Mouse (Mus musculus): ENCODE measurements around the gene Higd1a. TPM values are rescaled to one million over a fixed set of nuclear protein-coding genes. Genes with fewer than 3 reads are reported as not detected.
A peak's percentile ranks its signal among the peaks of the same experiment; 100 is the strongest.

The Higd1a gene
- polyA plus RNA-seq, 1 experiment from 2014 or later, result 166 TPM

DNA sequence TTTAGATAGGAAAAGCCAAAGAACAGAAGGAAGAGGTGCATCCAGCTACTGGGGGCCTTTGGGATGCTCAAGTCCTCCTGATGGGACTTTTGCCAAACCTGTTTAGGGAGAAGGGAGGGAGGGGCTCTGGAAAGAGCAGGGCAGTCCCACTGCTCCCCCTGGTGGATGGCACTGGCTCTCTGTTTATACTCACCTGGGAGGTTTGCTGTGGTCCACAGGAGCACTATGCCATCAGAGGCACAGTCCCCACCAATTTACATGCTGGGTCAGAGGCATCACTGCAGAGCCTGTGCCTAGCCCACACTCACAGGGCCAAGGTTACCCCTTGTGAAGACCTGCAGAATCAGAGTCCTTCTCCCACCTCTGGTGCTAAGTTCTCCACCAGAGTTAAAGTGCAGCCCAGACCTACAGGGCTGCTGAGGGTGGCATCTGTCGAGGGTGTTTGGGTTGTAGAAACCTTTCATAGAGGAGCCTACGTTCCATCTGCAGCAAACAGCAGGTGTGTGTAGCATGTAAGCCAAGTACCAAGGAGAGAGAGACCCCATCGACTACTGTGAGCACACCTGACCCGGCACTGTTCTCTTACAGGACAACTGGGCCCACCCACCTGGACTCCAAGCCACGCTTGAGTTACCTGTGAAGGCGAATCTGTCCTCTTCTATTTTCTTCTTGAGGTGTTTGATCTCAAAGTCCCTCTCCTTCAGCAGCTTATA, 27.8 kb downstream of the Higd1a start:
- Histone ChIP-seq H3K9me3 (ENCODE audit: control insufficient read depth, low read length) (no peaks in the 10 kb centered on the region), H3K27ac (ENCODE audit: low read length) (no peak overlapping the region), H3K27me3 (ENCODE audit: control insufficient read depth, insufficient read depth, low read depth, low read length) (no peaks in the 10 kb centered on the region), H3K4me3 (ENCODE audit: low read length) (no peak overlapping the region), H3K9ac (ENCODE audit: low read length) (no peak overlapping the region), H3K36me3 (ENCODE audit: control insufficient read depth, insufficient read depth, low read length) (no peaks in the 10 kb centered on the region), H3K4me2 (ENCODE audit: low read depth, low read length) (no peak overlapping the region), H3K4me1 (replicated peaks; ENCODE audit: control insufficient read depth, insufficient read depth, low read length) (no peaks in the 10 kb centered on the region)
- WGBS, result 70% methylated on average over 6 of the region's 6 CpGs
- 0 out of 2 replicates have a peak, but pooled peaks have one; percentile 13 for ATAC-seq (ENCODE audit: low read depth)

DNA sequence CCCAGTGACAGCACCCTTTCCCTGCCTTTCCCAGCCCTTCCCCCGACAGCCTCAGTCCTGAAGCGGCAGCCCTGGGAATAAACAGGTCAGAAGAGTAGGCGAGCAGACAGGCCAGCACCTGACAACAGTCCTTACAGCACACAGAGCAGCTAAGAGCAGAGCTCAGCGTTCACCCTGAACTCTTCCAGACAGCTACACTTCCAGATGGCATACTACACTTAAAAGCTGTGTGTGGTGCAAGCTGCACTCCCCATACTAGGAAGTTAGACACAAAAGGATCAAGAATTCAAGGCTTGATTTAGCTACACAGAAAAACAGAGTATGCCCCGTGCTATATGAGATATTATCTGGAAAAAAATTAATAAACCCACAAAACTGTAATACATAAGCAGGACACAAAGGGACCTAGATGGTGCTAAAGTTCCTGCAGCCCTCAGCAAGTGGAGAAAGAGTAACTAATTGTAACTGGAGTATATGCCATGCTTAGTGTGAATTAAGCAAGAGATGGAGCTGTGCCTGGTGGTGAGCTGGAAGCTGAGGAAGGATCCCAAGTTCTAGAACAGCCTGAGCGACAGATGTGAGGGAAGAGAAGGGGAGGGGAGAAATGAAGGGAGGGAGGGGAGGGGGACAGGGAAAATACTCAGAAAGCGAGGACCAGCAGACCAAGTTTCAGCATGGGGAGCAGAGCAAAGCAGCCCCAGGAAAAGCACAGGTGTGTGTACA, 28.7 kb downstream of the Higd1a start:
- H3K27me3 ChIP-seq (ENCODE audit: control insufficient read depth, insufficient read depth, low read depth, low read length), result no peaks in the 10 kb centered on the region
- no peak overlapping the region for H3K4me3 ChIP-seq (ENCODE audit: low read length)
- whole genome bisulfite sequencing, result 49% methylated on average over 7 of the region's 7 CpGs
- H3K27ac ChIP-seq (ENCODE audit: low read length), result no peak overlapping the region
- no peaks in the 10 kb centered on the region for H3K36me3 ChIP-seq (ENCODE audit: control insufficient read depth, insufficient read depth, low read length)
- ATAC-seq (ENCODE audit: low read depth), result no peak
- H3K4me2 ChIP-seq (ENCODE audit: low read depth, low read length), result no peak overlapping the region
- H3K4me1 ChIP-seq (replicated peaks; ENCODE audit: control insufficient read depth, insufficient read depth, low read length), result no peaks in the 10 kb centered on the region
- H3K9ac ChIP-seq (ENCODE audit: low read length), result no peak overlapping the region
- H3K9me3 ChIP-seq (ENCODE audit: control insufficient read depth, low read length), result no peaks in the 10 kb centered on the region

DNA sequence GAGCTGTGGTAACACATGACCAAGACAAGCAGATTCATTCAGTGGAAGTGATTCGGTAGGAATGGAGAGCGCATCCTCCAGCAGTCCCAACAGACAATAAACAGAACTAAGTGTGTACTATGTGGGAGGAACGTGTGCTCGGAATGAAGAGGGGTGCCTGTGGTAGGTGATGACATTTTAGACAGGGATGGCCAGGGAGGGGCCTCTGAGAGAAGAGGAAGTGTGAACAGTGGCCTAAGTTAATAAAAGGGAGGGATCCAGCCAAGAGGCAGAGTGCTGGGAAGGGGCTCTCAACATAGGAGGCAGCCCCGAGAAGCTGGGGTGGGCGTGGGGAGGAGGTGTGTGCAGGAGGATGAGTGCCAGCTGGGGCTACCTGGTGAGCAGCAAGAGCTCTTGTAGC, 29.8 kb downstream of the Higd1a start:
- Histone ChIP-seq H3K4me1 (replicated peaks; ENCODE audit: control insufficient read depth, insufficient read depth, low read length) (no peaks in the 10 kb centered on the region), H3K27me3 (ENCODE audit: control insufficient read depth, insufficient read depth, low read depth, low read length) (no peaks in the 10 kb centered on the region), H3K9ac (ENCODE audit: low read length) (no peak overlapping the region), H3K4me2 (ENCODE audit: low read depth, low read length) (no peak overlapping the region), H3K27ac (ENCODE audit: low read length) (no peak overlapping the region), H3K4me3 (ENCODE audit: low read length) (no peak overlapping the region), H3K36me3 (ENCODE audit: control insufficient read depth, insufficient read depth, low read length) (no peaks in the 10 kb centered on the region), H3K9me3 (ENCODE audit: control insufficient read depth, low read length) (no peaks in the 10 kb centered on the region)
- 38% methylated on average over 6 of the region's 6 CpGs for WGBS
- ATAC-seq (ENCODE audit: low read depth), result no peak

DNA sequence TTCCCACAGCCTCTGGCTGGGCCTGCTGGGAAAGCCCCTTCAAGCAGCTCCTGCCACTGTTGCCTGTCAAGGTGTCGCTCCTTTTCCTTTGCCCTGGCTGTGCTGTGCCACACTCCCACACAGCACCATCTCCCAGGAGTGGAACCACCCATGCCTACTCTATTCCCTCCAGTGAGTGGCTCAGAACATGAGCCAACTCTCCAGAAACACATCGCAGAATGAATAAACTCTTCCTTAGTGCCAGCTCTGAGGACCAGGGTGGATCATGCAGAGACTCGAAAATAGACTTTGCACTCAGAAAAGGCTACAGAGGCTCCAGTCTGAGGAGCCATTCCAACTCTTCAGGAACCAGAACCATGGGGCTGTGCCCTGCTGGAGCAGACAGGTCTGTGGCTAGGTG, 31.8 kb downstream of the Higd1a start:
- H3K9ac ChIP-seq (ENCODE audit: low read length), result no peak overlapping the region
- H3K27ac ChIP-seq (ENCODE audit: low read length), result no peak overlapping the region
- H3K4me3 ChIP-seq (ENCODE audit: low read length), result no peak overlapping the region
- no peaks in the 10 kb centered on the region for H3K9me3 ChIP-seq (ENCODE audit: control insufficient read depth, low read length)
- 90% methylated on average over 3 of the region's 3 CpGs for WGBS
- no peaks in the 10 kb centered on the region for H3K36me3 ChIP-seq (ENCODE audit: control insufficient read depth, insufficient read depth, low read length)
- H3K27me3 ChIP-seq (ENCODE audit: control insufficient read depth, insufficient read depth, low read depth, low read length), result no peaks in the 10 kb centered on the region
- peaks cover 3% of the 10 kb centered on the region for H3K4me1 ChIP-seq (replicated peaks; ENCODE audit: control insufficient read depth, insufficient read depth, low read length)
- ATAC-seq (ENCODE audit: low read depth), result no peak
- no peak overlapping the region for H3K4me2 ChIP-seq (ENCODE audit: low read depth, low read length)

DNA sequence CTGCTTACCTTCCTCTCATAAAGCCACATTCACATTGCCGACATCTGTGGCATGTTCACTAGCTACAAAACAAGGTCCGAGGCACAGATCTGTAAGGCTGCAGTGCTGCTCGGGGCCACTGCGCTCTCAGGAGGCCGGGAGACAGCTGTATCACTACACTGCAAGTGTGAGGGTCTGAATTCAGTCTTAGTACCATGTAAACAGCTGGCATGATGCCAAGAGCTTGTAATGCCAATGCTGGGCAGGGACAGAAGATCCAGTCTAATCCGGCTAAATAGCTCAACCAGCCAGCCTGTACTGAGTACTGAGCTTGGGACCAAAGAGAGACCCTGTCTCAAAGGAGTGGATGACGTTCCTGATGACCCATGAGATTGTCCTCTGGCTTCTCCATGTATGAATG, 34.2 kb downstream of the Higd1a start:
- Histone ChIP-seq H3K27ac (ENCODE audit: low read length) (no peak overlapping the region), H3K36me3 (ENCODE audit: control insufficient read depth, insufficient read depth, low read length) (no peaks in the 10 kb centered on the region), H3K9ac (ENCODE audit: low read length) (no peak overlapping the region), H3K9me3 (ENCODE audit: control insufficient read depth, low read length) (no peaks in the 10 kb centered on the region), H3K27me3 (ENCODE audit: control insufficient read depth, insufficient read depth, low read depth, low read length) (no peaks in the 10 kb centered on the region), H3K4me1 (replicated peaks; ENCODE audit: control insufficient read depth, insufficient read depth, low read length) (peaks cover 5% of the 10 kb centered on the region), H3K4me2 (ENCODE audit: low read depth, low read length) (no peak overlapping the region), H3K4me3 (ENCODE audit: low read length) (no peak overlapping the region)
- no peak for ATAC-seq (ENCODE audit: low read depth)
- 82% methylated on average over 7 of the region's 7 CpGs for WGBS

DNA sequence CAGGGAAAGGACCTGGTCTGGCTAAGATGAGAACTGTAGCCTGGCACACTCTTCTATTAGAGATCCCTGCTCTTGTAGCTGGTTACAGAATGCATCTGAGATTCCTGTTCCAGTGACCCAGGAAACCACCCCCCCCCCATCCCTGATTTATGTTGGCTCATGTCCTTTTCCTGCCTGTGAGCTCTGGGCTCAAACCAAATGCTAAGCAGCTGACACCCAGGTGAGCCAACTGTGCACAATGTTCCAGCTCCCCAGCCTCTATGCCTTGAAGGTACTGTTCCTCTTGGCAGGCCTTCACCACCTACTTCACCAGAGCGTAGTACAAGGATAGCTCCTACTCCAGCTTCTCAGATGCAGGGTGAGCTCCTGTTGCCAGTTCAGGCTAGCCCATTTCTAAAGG, 35.1 kb downstream of the Higd1a start:
- peaks cover 5% of the 10 kb centered on the region for H3K4me1 ChIP-seq (replicated peaks; ENCODE audit: control insufficient read depth, insufficient read depth, low read length)
- no peak overlapping the region for H3K4me2 ChIP-seq (ENCODE audit: low read depth, low read length)
- 91% methylated on average over 1 of the region's 1 CpGs for WGBS
- ATAC-seq (ENCODE audit: low read depth), result no peak
- no peak overlapping the region for H3K4me3 ChIP-seq (ENCODE audit: low read length)
- no peak overlapping the region for H3K27ac ChIP-seq (ENCODE audit: low read length)
- H3K36me3 ChIP-seq (ENCODE audit: control insufficient read depth, insufficient read depth, low read length), result no peaks in the 10 kb centered on the region
- H3K27me3 ChIP-seq (ENCODE audit: control insufficient read depth, insufficient read depth, low read depth, low read length), result no peaks in the 10 kb centered on the region
- H3K9ac ChIP-seq (ENCODE audit: low read length), result no peak overlapping the region
- no peaks in the 10 kb centered on the region for H3K9me3 ChIP-seq (ENCODE audit: control insufficient read depth, low read length)

DNA sequence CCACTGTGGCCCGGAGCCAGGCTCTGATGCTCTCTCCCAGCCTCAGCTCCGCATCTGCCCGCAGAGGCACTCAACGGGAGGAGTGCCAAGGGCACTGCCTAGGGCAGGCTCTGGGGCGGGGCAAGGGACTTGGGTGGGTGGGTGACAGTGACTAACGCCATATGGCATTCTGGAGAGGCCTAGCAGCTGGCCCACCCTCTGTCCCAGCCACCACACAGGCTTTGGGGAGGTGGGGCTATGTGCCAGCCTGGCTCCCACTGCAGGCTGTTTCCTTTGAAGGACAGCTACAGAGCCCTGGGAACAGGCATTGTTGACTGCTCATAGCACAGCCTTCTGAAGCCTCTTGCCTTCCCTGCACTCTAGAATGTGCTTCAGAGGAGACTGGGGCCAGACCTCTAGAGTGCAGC, 35.6 kb downstream of the Higd1a start:
- no peaks in the 10 kb centered on the region for H3K9me3 ChIP-seq (ENCODE audit: control insufficient read depth, low read length)
- peak; percentile 77 for ATAC-seq (ENCODE audit: low read depth)
- H3K27me3 ChIP-seq (ENCODE audit: control insufficient read depth, insufficient read depth, low read depth, low read length), result no peaks in the 10 kb centered on the region
- no peak overlapping the region for H3K4me3 ChIP-seq (ENCODE audit: low read length)
- no peaks in the 10 kb centered on the region for H3K36me3 ChIP-seq (ENCODE audit: control insufficient read depth, insufficient read depth, low read length)
- peaks cover 5% of the 10 kb centered on the region for H3K4me1 ChIP-seq (replicated peaks; ENCODE audit: control insufficient read depth, insufficient read depth, low read length)
- WGBS, result 52% methylated on average over 6 of the region's 6 CpGs
- H3K4me2 ChIP-seq (ENCODE audit: low read depth, low read length), result no peak overlapping the region
- H3K27ac ChIP-seq (ENCODE audit: low read length), result no peak overlapping the region
- no peak overlapping the region for H3K9ac ChIP-seq (ENCODE audit: low read length)

DNA sequence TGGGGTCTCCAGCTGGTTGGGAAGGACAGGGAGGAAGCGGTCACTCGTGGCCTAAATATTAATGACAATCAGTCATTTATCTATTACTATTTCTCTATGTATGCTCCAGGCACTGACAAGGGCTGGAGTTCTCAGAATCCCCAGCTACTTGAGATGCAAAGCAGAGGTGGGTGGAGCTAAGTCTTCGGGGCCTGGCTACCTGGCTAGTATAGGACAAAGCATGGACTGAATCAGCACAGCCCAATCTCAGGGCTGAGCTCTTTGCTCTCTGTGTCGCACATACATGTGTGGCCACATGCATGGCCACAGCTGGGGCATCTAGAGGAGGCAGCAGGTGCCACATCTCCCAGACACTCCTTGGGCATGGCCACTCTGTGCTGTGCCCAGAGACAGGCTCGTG, 37.4 kb downstream of the Higd1a start:
- 70% methylated on average over 5 of the region's 5 CpGs for WGBS
- no peak for ATAC-seq (ENCODE audit: low read depth)
- Histone ChIP-seq H3K27ac (ENCODE audit: low read length) (no peak overlapping the region), H3K4me3 (ENCODE audit: low read length) (no peak overlapping the region), H3K4me1 (replicated peaks; ENCODE audit: control insufficient read depth, insufficient read depth, low read length) (peaks cover 5% of the 10 kb centered on the region), H3K36me3 (ENCODE audit: control insufficient read depth, insufficient read depth, low read length) (no peaks in the 10 kb centered on the region), H3K9me3 (ENCODE audit: control insufficient read depth, low read length) (no peaks in the 10 kb centered on the region), H3K9ac (ENCODE audit: low read length) (no peak overlapping the region), H3K4me2 (ENCODE audit: low read depth, low read length) (no peak overlapping the region), H3K27me3 (ENCODE audit: control insufficient read depth, insufficient read depth, low read depth, low read length) (no peaks in the 10 kb centered on the region)

DNA sequence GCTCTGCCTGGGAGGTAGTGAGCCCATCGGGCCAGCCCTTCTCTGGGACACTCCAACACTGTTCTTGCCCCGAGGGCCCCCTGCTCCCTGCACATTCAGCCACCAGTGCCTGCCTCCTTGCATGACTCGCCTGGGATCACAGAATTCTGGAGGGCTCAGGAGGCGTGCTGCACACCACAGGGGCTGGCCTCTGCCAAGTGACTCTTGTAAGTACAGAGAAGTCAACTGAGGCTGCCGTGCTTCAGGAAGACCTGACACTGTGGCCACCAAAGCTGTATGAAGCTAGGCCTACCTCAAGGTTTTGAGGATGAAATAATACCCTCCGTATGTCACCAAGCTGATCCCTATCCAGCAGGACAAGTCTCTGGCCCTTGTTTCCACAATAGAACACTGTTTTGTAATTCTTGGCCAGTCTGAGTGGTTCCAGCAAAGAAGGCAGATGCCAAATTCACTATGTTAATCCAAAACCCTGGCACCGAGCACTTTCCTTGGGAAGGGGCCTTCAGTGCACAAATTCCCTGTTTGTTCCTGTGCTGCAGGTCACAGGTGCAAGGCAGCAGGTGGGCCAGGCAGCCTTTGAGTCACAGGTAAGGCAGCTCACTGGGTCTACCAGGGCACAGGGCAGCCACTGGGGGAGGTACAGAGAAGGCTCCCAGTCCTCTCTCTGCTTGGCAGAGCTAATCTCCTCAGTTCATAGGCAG, 38.2 kb downstream of the Higd1a start:
- WGBS, result 36% methylated on average over 7 of the region's 7 CpGs
- ATAC-seq (ENCODE audit: low read depth), result no peak
- Histone ChIP-seq H3K9ac (ENCODE audit: low read length) (no peak overlapping the region), H3K27me3 (ENCODE audit: control insufficient read depth, insufficient read depth, low read depth, low read length) (no peaks in the 10 kb centered on the region), H3K4me3 (ENCODE audit: low read length) (no peak overlapping the region), H3K4me1 (replicated peaks; ENCODE audit: control insufficient read depth, insufficient read depth, low read length) (peaks cover 5% of the 10 kb centered on the region), H3K4me2 (ENCODE audit: low read depth, low read length) (no peak overlapping the region), H3K9me3 (ENCODE audit: control insufficient read depth, low read length) (no peaks in the 10 kb centered on the region), H3K27ac (ENCODE audit: low read length) (no peak overlapping the region), H3K36me3 (ENCODE audit: control insufficient read depth, insufficient read depth, low read length) (no peaks in the 10 kb centered on the region)
